Mouse (Mus musculus): ENCODE results near the gene Olfr558. TPM values are rescaled to one million over a fixed set of nuclear protein-coding genes. Genes with fewer than 3 reads are reported as not detected.

The Olfr558 gene
- polyA plus RNA-seq, 1 experiment, result 0.49 TPM

- Histone ChIP-seq H3K4me3 (ENCODE audit: control insufficient read depth, insufficient read depth, low read length) (no peak overlapping the region), H3K27me3 (ENCODE audit: control insufficient read depth, insufficient read depth, low read length) (no peaks in the 10 kb centered on the region), H3K36me3 (ENCODE audit: control insufficient read depth, insufficient read depth, low read length) (no peaks in the 10 kb centered on the region), H3K4me1 (replicated peaks; ENCODE audit: control insufficient read depth, insufficient read depth, low read length) (no peaks in the 10 kb centered on the region), H3K27ac (ENCODE audit: control insufficient read depth, insufficient read depth, low read length) (no peak overlapping the region)
- TF ChIP-seq POLR2A (IDR thresholded peaks at IDR 0.05; ENCODE audit: control insufficient read depth, extremely low read depth, insufficient read depth, low read length, poor library complexity) (no peak), CTCF (IDR thresholded peaks at IDR 0.05; ENCODE audit: borderline replicate concordance, control insufficient read depth, extremely low read depth, insufficient read depth, low read length, poor library complexity) (no peak)
- no peak for DNase-seq
- 72% methylated on average over 2 of the region's 2 CpGs for WGBS
These were observed 35.7 kb downstream of the Olfr558 start for GRCm38 (mm10) chr7:102737705-102738104.

- Histone ChIP-seq H3K4me1 (replicated peaks; ENCODE audit: control insufficient read depth, insufficient read depth, low read length) (no peaks in the 10 kb centered on the region), H3K27me3 (ENCODE audit: control insufficient read depth, insufficient read depth, low read length) (no peaks in the 10 kb centered on the region), H3K4me3 (ENCODE audit: control insufficient read depth, insufficient read depth, low read length) (no peak overlapping the region), H3K27ac (ENCODE audit: control insufficient read depth, insufficient read depth, low read length) (no peak overlapping the region), H3K36me3 (ENCODE audit: control insufficient read depth, insufficient read depth, low read length) (no peaks in the 10 kb centered on the region)
- TF ChIP-seq POLR2A (IDR thresholded peaks at IDR 0.05; ENCODE audit: control insufficient read depth, extremely low read depth, insufficient read depth, low read length, poor library complexity), result no peak
- no peak for TF ChIP-seq CTCF (IDR thresholded peaks at IDR 0.05; ENCODE audit: borderline replicate concordance, control insufficient read depth, extremely low read depth, insufficient read depth, low read length, poor library complexity)
- 10% methylated on average over 1 of the region's 1 CpGs for WGBS
- DNase-seq, result no peak
These were observed 50.1 kb downstream of the Olfr558 start for GRCm38 (mm10) chr7:102752086-102752485.

GRCm38 (mm10) chr7:102759266-102759665, 57.3 kb downstream of the Olfr558 start, which contains the start of the genes Olfr560 and Olfr78:
Gene Olfr560 (minus strand): TSS chr7:102759366.
Gene Olfr78 (minus strand): TSS chr7:102759471.
- Histone ChIP-seq H3K27me3 (ENCODE audit: control insufficient read depth, insufficient read depth, low read length) (no peaks in the 10 kb centered on the region), H3K4me3 (ENCODE audit: control insufficient read depth, insufficient read depth, low read length) (no peak within 1 kb of the TSS), H3K27ac (ENCODE audit: control insufficient read depth, insufficient read depth, low read length) (no peak within 1 kb of the TSS), H3K4me1 (replicated peaks; ENCODE audit: control insufficient read depth, insufficient read depth, low read length) (no peaks in the 10 kb centered on the region), H3K36me3 (ENCODE audit: control insufficient read depth, insufficient read depth, low read length) (no peaks in the 10 kb centered on the region)
- DNase-seq, result no peak
- WGBS, result 86% methylated on average over 4 of the region's 4 CpGs
- no peak for TF ChIP-seq POLR2A (IDR thresholded peaks at IDR 0.05; ENCODE audit: control insufficient read depth, extremely low read depth, insufficient read depth, low read length, poor library complexity)
- TF ChIP-seq CTCF (IDR thresholded peaks at IDR 0.05; ENCODE audit: borderline replicate concordance, control insufficient read depth, extremely low read depth, insufficient read depth, low read length, poor library complexity), result no peak

Other genes with a start within 250 kb of the Olfr558 start
- not detected in 2 replicates for gene Olfr543, start 220.5 kb upstream of the Olfr558 start, polyA plus RNA-seq (2012; rRNA removed)
- gene Olfr544, start 213.9 kb upstream of the Olfr558 start, polyA plus RNA-seq (2012; rRNA removed), result not detected in 2 replicates
- gene Olfr545, start 202.6 kb upstream of the Olfr558 start, polyA plus RNA-seq (2012; rRNA removed), result not detected in 2 replicates
- not detected in 2 replicates for gene Olfr547, start 167.5 kb upstream of the Olfr558 start, polyA plus RNA-seq (2012; rRNA removed)
- gene Olfr548-ps1, start 161.3 kb upstream of the Olfr558 start, polyA plus RNA-seq (2012; rRNA removed), result not detected in 2 replicates
- gene Olfr549, start 152.3 kb upstream of the Olfr558 start, polyA plus RNA-seq (2012; rRNA removed), result not detected in 2 replicates
- 20.4 and 23.6 TPM in 2 replicates for gene Trim21, start 136.7 kb upstream of the Olfr558 start, polyA plus RNA-seq (2012; rRNA removed)
- 0.13 TPM in 1 of 2 replicates, not detected in the other for gene Olfr550, start 130.8 kb upstream of the Olfr558 start, polyA plus RNA-seq (2012; rRNA removed)
- not detected in 2 replicates for gene Olfr551, start 110.3 kb upstream of the Olfr558 start, polyA plus RNA-seq (2012; rRNA removed)
- not detected in 2 replicates for gene Olfr552, start 104.4 kb upstream of the Olfr558 start, polyA plus RNA-seq (2012; rRNA removed)
- not detected in 2 replicates for gene Olfr553, start 84.0 kb upstream of the Olfr558 start, polyA plus RNA-seq (2012; rRNA removed)
- not detected in 2 replicates for gene Olfr554, start 63.8 kb upstream of the Olfr558 start, polyA plus RNA-seq (2012; rRNA removed)
- not detected in 2 replicates for gene Olfr555, start 43.4 kb upstream of the Olfr558 start, polyA plus RNA-seq (2012; rRNA removed)
- not detected in 2 replicates for gene Olfr556, start 37.3 kb upstream of the Olfr558 start, polyA plus RNA-seq (2012; rRNA removed)
- 14.0 and 16.3 TPM in 2 replicates for gene Trim68, start 14.9 kb upstream of the Olfr558 start, polyA plus RNA-seq (2012; rRNA removed)
- gene Olfr557, start 6.3 kb upstream of the Olfr558 start, polyA plus RNA-seq (2012; rRNA removed), result not detected in 2 replicates
- not detected in 2 replicates for gene Olfr33, start 16.9 kb downstream of the Olfr558 start, polyA plus RNA-seq (2012; rRNA removed)
- gene Olfr559, start 25.3 kb downstream of the Olfr558 start, polyA plus RNA-seq (2012; rRNA removed), result not detected in 2 replicates
- gene Olfr560, start 57.2 kb downstream of the Olfr558 start, polyA plus RNA-seq (2012; rRNA removed), result not detected in 2 replicates
- gene Olfr78, start 57.3 kb downstream of the Olfr558 start, polyA plus RNA-seq (2012; rRNA removed), result 0.29 and 0.32 TPM in 2 replicates
- not detected in 2 replicates for gene Olfr561, start 69.0 kb downstream of the Olfr558 start, polyA plus RNA-seq (2012; rRNA removed)
- not detected in 2 replicates for gene Olfr564, start 101.3 kb downstream of the Olfr558 start, polyA plus RNA-seq (2012; rRNA removed)
- gene Olfr566, start 156.6 kb downstream of the Olfr558 start, polyA plus RNA-seq (2012; rRNA removed), result not detected in 2 replicates
- gene Olfr568, start 174.9 kb downstream of the Olfr558 start, polyA plus RNA-seq (2012; rRNA removed), result not detected in 2 replicates
- not detected in 2 replicates for gene Olfr569, start 188.7 kb downstream of the Olfr558 start, polyA plus RNA-seq (2012; rRNA removed)
- gene Olfr570, start 192.4 kb downstream of the Olfr558 start, polyA plus RNA-seq (2012; rRNA removed), result not detected in 2 replicates
- not detected in 2 replicates for gene Olfr571, start 215.3 kb downstream of the Olfr558 start, polyA plus RNA-seq (2012; rRNA removed)
- gene Olfr572, start 222.2 kb downstream of the Olfr558 start, polyA plus RNA-seq (2012; rRNA removed), result not detected in 2 replicates
- gene Olfr573-ps1, start 240.4 kb downstream of the Olfr558 start, polyA plus RNA-seq (2012; rRNA removed), result not detected in 2 replicates
- gene Olfr574, start 246.3 kb downstream of the Olfr558 start, polyA plus RNA-seq (2012; rRNA removed), result not detected in 2 replicates

All from thymus, adult 2 months (tissue).